Mouse (Mus musculus) cerebellum, postnatal 10 days (tissue): ENCODE results near the gene C1qtnf6.

Experiments used
- DNase-seq, 2 experiments: peaks; one replicate each; pipeline ENCODE4 v3.0.0; 2021; ENCODE audit warnings: mixed read lengths in 2 of 2

Gene C1qtnf6

DNA sequence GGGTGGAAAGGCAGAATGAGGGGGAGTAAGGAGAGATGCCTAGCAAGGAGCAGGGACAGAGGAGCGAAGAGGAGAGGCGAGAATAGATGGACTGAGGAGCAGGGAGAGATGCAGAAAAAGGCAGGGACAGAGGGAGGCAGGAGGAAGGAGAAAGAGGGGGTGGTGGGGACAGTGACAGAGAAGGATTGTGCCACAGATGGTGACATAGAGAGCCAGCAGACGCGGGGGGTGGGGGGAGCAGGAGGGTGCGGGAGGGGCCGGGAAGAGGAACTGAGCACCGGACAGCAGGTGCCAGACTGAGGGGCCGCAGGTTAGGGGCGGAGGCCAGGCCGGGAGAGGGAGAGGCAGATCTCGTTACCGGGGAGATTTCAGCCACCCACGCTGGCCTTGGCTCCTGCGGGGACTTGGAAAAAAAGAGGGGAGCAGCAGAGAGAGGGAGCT, 13.4 kb upstream of the C1qtnf6 start, which contains the start of gene Sstr3:
Sstr3 (minus strand) TSS at position 125 of the 441 bp plus-strand sequence.
- DNase-seq, result peak; percentile 75 to 81

DNA sequence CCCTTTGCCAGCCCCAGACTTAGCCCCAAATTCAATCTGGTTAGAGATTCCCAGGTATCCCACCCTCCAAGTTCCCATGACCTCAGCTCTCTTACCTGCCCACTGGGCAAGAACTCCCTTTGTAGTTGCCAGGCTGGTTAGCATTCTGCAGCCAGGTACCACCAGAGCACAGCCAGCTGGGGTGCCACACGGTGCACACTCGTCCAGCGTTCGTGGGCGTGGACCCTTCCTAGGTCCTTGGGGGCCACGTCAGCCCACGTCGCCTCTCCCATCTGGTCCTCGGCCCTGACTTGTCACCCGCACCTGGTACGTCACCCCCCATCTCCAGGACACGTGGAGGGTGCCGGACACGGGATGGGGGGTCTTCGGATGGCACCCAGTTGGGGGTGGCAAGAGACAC, 12.8 kb upstream of the C1qtnf6 start:
- DNase-seq, result peak in 1 of 2 experiments; percentile 40

DNA sequence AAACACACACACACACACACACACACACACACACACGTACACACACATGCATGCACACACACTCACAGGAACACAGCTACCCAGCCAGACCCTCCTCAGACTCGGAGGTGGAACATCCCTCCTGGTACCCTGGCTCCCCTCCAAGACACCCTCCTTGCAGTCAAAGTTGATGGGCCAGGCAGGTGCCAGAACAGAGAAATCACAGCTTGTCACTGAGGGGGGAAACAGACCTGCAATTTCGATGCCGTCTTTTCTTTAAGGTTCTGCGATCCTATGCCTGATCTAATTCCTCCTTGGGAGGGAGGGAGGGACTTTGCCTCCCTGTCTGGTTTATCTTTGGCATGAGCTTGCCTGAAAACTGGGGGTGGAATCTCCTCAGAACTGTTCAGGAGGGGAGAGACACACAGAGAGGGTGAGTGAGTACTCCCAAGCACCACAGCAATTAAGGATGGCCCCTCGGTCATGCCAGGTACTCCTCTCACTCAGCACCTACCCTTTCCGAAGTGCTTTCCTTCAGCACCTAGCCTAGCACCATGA, 11.6 kb upstream of the C1qtnf6 start:
- DNase-seq, result peak; percentile 76 to 78

DNA sequence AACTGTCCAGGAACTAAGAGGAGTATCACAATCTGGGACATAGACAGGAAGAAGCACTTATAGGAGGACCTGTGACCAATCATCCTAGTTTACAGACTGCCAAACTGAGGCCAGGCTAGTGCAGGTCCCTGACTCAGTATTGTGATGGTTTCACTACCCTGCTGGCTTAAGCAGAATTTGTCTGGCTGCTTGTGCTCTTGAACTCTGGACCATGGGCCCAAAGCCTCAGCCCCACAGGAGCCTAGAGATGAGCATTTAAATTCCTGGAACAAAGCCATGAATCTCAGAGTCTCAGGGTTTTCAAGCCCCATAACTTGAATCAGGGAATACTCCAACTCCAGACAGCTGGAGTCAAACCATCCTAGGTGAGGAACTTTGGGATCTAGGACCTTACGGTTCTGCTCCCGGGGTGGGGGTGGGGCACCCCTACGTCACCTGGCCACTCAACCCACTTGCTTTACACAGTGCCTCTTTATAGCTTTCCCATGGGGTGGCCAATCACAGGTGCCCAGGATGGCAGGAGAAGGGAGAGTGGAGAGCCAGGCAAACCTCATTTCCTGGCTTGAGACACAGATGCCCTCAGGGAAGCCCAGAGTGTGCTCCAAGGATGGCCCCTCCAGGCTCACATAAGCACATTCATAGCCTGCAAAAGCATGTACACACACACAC, 11.0 kb upstream of the C1qtnf6 start:
- DNase-seq, result peak; percentile 56 to 61

DNA sequence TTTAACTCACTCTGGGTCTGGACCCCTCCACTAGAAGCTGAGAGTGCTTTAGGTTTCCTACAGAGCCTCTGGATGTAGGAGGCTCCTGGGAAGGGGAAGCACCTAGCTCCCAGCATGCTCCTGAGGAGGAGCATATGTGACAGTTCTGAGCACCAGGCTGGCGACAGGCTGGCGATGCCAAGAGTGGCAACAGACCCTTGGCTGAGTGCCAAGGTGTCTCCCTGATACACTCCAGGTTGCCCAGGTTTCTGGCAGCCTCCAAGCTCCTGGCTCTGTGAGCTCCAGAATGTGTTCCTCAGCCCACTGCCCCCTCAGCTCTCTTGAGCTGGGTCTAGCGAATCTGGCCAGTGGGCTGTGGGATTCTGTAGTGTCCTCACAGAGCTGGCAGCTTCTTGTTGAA, 10.4 kb upstream of the C1qtnf6 start:
- peak; percentile 85 to 92 for DNase-seq

DNA sequence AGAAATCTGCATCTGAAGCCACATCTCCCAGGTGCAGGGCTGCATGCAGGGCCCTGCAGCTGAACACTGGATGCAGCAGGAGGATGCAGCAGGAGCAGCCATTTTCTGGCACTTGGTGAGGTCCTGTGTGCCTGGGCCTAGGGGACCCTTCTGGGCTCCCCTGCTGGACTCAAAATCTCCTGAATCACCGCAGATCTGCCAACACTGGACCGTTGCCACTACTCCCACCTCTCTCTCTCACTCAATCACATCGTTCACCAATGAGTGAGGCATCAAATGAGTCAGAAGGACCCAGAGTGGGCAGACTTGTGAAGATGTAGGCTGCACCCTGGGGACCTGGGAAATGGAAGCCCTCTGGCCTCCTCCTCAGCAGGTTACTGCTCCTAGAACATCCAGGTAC, 9.8 kb upstream of the C1qtnf6 start:
- DNase-seq, result peak in 1 of 2 experiments; percentile 54

DNA sequence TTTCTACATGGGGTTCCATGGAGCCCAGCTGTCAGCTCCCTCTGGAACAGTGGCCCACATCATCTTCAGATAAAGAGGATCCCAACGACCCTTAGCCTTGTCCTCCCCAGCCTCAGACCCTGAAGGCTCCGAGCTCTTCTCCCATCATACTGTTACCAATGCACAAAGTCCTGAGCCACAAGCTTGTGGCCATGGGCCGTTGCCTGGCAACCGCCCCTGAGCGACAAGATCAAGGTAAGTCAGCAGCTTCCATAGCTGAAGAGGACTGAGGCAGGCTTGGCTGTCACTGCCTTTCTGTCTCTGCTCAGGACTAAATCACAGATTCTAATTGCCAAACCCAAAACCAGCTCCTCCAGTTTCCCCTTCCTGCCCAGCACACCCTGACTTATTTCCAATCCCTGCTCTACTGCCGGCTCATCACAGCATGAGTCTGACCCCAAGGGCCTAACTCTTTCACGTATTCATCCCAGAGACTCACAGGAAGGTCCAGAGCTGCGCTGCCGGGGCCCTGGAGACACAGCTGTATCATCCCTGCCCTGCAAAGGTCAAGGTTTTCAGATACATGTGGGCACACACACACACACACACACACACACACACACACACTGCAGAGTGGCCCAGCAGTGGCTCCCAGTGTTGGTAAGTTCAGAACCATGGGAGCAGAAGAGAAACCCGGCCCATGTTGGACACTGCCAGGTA, 4.7 kb upstream of the C1qtnf6 start:
- DNase-seq, result peak in 1 of 2 experiments; percentile 37

DNA sequence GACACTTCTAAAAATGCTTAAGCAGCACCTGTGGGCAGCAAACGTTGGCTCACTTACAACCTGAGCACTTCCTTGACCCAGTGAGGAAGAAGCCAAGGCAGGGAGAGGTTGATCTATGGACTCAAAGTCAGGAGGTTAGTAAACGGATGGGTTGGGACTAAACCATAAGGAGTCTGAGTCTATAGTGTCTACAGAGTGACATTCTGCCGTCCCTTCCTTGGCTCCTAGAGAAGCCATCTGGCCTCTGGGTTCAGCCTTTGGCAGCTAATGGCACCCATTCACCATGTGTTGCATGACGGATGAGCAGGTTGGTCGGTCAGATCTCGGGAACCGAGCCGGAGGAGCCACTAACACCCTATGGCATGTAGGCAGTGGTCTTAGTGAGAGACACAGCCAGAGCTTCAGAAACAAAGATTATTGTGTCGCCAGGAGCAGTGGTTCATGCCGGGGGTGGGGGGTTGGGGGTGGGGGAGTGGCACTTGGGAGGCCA, 2.2 kb upstream of the C1qtnf6 start:
- DNase-seq, result peak; percentile 85 to 89

DNA sequence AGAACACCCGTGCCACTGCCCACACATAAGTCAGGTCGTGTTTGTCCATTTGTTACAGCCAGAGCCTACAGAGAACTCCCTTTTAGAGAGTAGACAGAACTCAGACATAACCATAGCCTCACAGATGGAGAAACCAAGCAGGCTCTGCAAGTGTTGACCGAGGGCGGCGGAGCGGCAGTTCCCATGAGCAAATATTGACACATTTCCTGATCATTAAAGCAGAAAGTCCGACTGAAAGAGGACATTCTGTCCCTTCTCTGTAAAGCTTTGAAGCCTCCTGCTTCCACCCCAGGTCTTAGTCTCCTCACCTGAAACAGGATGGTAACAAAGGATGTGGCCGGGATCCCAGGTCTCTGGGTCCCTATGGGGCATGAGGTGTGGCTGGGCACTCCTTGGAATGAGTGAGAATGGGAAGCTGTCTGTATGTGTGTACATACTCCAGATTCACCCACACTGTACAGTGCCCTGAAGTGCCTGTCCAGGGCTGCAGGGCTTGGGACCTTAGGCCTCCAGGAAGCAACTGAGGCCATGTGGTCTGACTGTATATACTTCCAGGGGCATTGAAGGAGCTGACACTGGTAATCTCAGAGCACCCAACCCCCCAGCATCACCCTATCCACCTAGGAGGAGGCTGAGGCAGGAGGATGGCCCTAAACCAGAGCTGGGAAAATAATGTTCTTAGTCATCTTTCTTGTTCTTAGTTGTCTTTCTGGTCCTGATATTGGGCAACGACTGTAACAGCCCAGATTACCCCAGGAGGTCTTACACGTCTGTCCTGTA, 1.5 kb upstream of the C1qtnf6 start:
- peak in 1 of 2 experiments; percentile 28 for DNase-seq

DNA sequence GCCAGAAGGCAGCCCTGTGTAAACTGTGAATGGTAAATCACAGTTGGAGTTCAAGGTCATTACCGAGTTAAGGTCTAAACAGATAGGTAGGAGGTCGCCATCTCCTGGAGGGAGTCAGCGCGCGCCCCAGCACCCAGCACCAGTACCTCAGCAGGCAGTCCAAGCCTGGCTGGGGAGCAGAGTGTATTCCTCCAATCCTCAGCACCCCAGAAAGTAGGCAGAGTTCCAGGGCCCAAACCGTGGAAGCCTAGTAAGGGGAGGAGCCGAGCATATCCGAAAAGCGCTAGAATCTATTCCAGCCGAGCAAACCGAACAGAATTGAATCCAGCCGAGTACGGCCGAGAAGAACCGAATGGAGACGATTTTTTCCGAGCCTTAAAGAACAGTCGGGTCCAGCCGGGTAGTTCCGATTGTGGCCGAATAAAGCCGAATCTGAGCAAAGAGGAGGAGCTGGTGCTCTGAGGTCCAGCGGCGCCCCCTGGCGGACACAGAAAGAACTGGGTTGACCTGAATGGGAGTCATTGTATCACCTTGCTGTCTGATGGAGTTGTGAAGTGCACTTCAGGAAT, 769 bp upstream of the C1qtnf6 start:
- peak; percentile 99 for DNase-seq

DNA sequence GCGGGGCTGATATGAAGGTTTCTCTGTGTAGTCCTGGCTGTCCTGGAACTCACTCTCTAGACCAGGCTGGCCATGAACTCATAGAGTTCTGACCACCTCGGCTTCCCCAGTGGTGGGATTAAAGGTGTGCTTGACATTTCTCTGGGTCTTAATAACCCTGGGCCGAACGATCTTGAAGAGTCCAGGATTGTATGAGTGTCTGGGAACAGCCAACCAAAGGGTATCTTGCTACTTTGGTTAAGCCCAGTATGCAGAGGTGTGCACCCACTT, 170 bp upstream of the C1qtnf6 start:
- no peak for DNase-seq

DNA sequence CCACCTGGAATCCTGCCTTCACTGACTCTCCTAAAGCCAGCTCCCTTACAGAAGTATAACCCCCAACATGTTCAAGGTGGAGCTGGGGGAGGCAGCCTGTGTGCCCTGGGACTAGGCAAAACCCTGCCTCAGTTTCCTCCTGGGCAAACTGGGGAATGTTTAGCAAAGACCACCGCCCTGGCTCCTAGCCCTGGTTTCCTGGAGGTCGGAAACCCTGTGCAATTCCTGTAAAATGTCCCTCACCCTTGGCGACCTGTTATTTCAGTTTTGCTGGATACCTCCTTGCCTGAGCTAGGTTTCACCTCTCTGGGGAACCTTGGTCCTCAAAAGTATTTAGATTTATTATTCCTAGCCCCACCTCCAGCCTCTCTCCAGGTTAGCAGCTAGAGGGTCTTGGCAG, 1.1 kb downstream of the C1qtnf6 start:
- DNase-seq, result no peak

DNA sequence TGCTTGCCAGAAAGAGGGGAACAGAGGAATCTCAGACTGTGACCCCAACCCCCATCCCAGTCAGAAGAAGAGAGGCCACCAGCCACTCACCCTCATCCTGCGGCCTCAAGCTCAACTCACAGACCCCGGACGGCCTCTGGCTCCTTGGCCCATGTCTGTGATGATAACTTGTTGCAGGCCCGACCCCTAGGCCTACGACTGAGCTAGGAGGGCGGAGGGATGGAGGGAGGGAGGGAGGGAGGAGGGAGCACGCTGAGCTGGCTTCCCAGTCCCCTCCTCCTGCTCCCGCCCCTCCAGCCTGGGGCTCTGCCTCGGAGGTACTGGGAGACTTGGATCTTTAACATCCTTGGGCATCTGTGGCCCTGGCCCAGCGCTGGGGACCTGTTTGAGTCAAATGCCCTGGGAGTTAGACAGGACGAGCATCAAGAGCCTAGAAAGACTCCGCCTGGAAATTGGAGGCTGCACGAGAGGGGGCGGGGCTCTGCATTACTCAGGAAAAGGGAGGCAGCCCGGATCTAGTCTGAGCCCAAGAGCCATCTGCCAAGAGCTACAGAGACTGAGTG, 1.7 kb downstream of the C1qtnf6 start:
- peak; percentile 84 for DNase-seq

DNA sequence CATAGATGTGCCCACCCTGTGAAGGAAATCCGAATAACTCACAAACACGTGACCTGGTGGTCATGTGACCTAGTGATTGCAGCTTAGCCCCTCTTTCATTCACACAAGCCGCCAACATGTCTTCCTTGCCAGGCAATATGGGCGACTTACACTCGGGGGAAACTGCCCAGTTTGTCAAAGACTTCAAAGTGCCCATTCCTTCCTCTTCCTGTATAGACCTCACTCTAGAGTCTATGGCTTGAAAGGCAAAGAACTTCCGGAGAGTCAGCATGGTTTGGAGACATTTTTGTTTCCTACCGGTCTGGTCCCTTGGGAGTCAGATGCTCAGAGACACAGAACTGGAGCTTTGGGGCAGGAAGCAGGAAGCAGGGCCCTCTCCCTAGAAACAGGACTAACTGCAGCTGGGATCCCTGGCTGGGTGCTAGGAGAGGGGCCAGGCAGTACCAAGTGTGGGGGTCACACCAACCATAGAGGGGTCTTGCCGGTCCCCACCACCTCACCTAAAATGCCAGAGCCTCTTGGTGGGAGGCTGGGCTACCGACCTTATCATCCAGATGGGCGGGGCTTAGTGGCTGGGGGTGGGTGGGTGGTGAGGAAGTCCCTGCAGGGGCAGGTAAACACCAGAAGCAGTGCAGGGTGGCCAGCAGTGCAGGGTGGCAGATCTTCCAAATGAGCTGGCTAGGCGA, 2.3 kb downstream of the C1qtnf6 start:
- DNase-seq, result no peak

DNA sequence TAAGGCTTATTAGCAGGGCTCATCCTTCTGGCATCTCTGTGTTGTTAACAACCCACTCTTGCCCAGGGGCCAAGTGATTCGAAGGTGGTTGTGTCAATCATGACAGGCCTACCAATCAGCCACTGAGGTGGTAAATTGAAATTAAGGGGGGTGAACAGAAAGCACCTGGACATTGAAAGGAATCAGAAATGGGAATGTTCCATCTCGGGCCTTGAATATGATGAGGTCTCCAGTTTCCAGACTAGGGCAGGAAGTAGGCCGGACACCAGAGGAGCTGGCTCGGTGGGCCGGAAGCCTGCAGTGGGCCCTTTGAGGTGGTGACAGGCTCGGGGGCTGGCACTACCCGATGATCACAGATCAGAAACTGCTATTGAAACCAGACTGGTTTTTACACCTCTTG, 3.2 kb downstream of the C1qtnf6 start:
- peak; percentile 80 to 83 for DNase-seq

DNA sequence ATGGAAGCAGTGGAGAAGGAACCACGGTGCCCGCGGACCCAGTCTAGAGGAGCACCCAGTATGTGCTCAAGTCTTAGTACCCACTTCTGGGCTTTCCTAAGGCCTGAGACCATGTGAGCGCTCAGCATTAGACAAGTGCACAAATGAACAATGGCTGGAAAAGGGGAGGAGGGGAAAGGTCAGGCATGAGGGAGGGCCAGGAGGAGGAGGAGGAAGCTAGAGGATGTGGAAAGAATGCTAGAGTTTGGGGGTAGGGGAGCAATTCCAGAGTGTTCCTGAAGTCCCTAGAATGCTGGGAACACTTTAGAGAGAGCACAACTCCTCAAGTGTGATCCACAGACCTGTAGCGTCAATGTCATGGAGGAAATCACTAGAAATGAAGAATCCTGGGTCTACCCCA, 7.1 kb downstream of the C1qtnf6 start:
- DNase-seq, result no peak

DNA sequence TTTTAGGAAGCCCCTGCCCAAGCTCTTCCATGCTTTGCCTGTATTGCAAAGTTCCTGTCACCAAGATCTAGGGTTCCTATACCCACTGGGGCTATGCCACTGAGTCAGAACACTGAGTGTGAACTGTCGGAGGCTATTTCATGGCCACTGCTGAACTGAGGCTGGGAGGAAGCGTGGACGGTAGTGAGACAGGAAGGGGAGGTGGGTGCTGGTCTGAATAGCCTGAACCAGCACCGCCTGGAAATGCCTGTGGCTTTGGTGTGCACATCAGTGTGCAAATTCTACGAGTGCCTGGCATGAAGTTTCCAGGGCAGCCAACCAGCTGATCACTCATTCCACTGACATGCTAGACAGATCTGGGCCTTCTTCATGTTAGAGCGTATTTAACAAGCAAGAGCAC, 9.3 kb downstream of the C1qtnf6 start:
- DNase-seq, result no peak

DNA sequence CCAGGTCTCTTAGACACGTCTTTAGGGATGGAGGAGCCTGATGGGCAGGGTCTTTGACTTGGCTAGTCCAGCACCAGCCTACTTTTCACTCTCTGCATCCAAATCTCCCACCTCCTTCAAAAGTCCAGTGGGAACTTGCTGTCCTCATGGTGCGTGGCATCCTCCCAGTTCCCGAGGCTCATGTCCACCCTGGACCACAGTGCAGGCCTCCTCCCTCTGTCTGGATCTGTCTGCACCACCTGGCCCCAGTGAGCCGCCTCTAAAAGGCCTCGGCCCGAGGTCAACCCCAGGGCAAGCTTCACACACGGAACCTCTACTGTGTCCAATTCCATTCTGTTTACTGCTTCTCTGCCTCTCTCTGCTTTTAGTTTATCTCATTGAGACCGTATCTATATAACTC, 9.9 kb downstream of the C1qtnf6 start:
- no peak for DNase-seq

DNA sequence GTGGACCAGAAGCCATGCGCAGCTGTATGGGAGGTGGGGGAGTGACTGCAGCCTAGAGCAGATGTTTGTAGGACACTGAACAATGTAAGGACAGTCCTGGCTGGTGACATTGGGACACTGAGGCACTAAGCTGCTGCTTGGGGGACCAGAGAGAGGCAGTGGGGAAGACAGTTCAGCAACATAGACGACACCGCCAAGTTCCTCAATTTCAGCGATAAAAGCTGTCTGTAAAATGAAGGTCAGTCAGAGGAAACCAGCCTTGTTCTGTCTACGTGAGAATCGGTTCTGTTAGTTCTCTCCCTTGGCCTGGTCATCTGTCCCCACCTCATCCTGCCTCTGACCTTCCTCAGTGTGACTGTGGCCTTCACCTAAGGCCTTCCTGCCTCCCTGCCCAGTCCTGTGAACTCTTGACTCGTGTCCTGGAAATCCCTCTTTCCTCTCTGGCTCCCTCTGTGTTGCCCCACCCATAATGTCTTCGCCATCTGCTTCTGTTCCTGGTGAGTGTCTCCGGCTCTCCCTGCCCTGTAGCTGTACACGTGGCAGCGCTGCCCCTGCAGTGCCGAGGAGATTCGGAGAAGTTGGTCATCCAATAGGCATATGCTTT, 11.0 kb downstream of the C1qtnf6 start:
- DNase-seq, result no peak

DNA sequence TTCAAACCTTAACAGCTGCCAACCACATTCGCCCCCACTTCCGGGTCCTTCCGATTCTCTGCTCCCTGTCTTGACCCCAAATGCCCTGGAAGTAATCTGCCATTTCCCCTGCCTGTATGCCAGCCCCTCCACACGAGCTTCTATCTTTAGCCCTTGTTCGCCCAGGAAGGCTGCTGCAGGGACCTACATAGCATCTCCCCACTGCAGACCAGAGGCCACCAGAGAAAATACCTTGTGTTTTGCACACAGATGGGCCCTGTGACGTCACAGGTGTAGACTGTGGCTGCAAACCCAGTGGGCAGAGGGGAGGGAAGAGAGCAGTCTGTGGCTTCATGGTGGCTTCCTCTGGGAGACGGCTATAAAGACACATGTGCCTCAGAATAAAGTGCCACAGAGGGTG, 13.0 kb downstream of the C1qtnf6 start:
- no peak for DNase-seq

DNA sequence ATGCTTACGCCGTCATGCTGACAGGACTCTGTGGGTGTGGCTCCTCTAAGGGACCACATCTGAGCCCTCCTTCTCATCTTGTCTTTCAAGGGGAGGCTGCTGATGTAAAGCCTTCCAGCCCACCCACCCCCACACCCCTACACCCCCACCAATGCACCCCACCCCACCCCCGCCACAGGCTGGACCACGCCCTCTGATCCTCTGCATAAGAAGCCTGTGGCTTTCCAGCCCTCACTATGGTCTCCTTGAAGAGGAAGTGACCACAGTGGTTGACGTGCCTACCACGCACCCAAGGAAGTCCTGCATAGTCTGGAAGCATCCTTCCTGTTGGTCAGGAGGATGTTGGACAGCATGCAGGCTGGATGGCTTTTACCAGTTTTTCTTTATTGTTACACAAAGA, 15.5 kb downstream of the C1qtnf6 start:
- no peak for DNase-seq
